Mouse (Mus musculus) brain, adult 2 months (tissue): Measurements from ENCODE around the gene Sema6d.
A peak's percentile ranks its signal among the peaks of the same experiment; 100 is the strongest.

Experiments
- DNase-seq: peaks from one replicate; pipeline ENCODE4 v3.0.0; 2011; ENCODE audit warnings: low read depth, low spot score

The Sema6d gene

GRCm38 (mm10) chr2:124650609-124651008, 560.8 kb downstream of the Sema6d start:
- no peak for DNase-seq

DNA sequence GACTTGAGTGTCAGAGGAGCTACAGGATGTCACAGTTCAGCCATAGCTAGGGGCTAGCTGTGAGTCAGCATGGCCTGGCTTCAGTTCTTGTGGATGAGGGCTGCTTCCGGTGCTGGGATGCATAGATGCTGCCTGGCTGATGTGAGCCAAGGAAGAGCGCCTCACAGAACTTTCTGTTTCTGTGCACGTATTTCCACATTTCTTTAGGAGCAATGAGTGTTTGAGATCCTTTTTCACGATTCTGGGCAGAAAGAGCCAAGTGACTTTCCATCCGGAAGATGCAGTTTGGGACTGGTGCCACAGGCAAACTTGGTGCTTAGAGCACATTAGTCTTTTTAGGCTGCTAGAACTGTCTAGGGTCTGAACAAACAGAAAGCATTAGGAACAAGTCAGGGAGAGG, 561.4 kb downstream of the Sema6d start:
- peak; percentile 60 for DNase-seq

DNA sequence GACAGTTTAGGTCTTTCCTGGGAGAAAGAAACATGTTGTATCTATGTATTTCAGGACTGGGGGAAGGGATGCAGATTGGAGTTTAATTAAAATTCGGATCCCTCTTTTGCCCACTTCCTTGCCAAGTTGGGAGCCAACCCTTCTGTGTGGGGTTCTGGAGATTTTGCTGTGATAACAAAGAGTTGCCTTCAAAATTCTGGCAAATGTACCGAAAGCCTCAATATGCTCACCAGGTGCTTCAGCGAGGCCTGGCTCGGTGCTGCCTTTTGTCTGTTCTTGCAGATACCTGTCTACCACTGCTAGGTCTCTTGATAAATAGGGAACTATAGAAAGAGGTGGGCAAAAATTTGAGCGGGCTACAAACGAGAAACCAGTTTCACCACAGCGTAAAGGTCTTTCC, 563.4 kb downstream of the Sema6d start:
- peak; percentile 88 for DNase-seq

- DNase-seq: peak; percentile 30
Observed at GRCm38 (mm10) chr2:124657358-124657757, 567.6 kb downstream of the Sema6d start.

- DNase-seq: no peak
Observed at GRCm38 (mm10) chr2:124658374-124658773, 568.6 kb downstream of the Sema6d start.

DNA sequence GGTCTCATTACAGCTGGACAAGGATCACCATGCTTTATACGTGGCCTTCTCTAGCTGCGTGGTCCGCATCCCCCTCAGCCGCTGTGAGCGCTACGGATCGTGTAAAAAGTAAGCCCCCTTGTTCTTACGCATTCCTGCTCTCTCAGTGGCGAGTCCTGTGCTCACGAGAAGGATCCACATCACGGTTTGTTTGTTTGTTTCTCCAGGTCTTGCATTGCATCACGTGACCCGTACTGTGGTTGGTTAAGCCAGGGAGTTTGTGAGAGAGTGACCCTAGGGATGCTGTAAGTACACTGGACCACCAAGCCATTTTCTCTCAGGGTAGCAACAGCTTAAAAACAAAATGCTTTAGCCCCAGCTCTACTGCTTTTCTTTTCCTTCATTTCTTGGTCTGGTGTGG, 569.8 kb downstream of the Sema6d start:
- no peak for DNase-seq

DNA sequence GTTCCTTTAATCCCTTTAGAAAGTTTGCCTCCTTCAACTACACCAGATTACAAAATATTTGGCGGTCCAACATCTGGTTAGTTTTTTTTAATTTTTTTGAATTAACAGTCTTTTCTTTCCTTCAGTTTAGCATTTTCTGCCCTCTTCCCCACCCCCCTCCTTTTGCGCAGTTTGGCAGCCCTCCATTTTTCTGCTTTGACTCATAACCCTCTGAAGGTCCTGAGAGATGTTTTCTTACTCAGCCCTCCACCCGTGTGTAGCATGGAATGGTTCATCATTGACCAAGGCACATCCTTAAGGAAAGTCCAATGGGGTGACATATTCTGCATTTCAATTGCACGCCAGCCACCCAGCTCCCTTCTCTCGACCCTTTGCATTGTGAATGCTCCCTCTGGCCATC, 570.9 kb downstream of the Sema6d start:
- no peak for DNase-seq

- no peak for DNase-seq
Observed at GRCm38 (mm10) chr2:124661316-124661715, 571.5 kb downstream of the Sema6d start.

- DNase-seq: no peak
Observed at GRCm38 (mm10) chr2:124662257-124662656, 572.5 kb downstream of the Sema6d start.

DNA sequence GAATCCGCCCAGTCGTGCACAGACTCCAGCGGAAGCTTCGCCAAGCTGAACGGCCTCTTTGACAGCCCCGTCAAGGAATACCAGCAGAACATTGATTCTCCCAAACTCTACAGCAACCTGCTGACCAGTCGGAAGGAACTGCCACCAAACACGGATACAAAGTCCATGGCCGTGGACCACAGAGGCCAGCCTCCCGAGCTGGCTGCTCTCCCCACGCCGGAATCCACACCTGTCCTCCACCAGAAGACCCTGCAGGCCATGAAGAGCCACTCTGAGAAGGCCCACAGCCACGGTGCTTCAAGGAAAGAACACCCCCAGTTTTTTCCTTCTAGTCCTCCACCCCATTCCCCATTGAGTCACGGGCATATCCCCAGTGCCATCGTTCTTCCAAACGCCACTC, 574.4 kb downstream of the Sema6d start:
- no peak for DNase-seq

DNA sequence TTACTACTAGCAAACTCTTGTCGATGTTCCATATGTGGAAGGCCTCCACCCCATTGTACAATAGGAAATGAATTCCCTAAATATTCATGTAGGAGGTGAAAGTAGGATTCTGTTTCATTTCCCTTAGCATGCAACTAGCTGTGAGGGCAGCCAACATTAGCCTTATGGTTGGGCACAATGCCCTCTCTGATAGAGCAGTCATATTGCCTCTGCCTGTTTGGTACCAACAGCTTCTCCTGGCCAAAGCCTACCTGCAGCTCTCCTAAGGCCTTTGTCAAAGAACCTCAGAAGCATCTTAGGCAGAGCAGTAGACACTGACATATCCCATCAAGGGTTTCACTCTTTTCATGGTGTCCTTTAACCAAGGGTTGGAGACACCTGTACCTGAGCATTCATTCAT, 578.7 kb downstream of the Sema6d start:
- peak; percentile 74 for DNase-seq

DNA sequence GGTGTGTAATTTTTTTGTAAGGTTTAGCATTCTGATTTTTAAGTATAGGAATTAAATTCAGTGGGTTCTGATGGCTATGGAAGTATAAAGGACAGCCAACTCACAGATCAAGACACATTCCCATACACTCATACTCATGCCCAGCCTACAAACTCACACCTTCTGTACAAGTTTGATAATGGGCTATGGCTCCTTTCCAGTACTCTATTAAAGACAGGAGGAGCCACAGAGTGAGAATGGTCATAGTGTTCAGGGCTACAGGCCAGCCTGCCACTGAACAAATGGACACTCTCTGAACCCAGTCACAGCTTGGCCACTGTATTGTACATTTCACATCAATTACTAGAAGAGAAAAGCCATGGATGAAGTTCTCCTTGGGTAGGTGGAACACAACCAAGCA, 583.3 kb downstream of the Sema6d start:
- no peak for DNase-seq

GRCm38 (mm10) chr2:124684481-124684901, 594.7 kb downstream of the Sema6d start:
- peak; percentile 61 for DNase-seq

DNA sequence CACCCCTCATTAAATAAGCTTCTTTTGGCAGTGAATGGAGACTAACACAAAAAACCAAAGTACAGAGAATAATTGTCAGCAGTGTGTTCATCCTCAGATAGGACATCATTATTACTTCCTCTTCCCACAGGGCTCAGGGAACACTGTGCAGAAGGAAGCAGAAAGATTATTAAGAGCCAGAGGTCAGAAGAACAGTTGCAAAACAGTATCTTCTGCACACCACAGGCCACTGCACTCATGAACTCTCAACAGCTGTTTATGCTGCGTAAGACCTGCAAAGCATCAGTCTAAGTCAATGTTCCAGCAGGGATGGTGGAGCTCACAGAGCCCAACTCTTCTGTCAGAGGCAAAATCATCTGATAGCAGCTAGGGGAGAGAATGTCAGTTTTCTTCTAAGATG, 600.6 kb downstream of the Sema6d start:
- no peak for DNase-seq

DNA sequence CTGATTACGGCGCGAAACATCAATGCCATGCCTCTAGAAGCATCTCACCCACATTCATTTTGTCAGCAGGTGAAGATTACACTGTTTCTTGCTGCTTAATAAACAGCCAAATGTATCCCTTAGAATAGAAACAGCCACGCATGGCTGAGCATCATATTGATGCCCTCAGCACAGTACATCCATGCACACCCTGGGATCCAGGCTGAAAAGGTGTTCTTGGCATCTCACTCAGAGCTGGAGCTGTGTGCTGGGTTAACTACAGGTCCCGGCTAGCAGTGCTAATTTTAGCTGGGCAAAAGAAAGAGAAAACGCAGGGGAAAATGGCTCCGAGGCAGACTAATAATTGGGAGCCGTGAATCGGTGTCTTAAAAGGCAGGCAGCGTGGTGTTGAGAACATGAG, 612.9 kb downstream of the Sema6d start:
- peak; percentile 75 for DNase-seq

- no peak for DNase-seq
Observed at GRCm38 (mm10) chr2:124704922-124705321, 615.2 kb downstream of the Sema6d start.

DNA sequence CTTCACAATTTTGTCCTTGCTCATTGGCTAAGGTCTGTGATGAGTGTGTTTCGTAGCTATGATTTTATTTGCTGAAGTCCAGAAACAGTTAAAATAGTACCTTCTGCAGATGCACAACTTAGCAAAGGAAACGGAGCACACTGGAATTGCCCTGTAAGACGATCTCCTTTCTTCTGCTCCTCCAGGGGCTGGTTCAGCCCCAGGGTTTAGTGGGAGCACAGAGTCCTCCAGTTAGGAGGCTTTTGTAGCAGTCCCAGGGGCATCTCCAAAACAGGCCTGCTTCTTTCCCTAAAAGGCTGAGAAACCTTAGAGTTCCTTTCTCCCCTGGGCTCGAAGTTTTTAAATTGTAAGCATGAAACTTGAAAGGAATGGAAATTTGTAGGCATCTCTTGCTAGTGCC, 616.0 kb downstream of the Sema6d start:
- no peak for DNase-seq

DNA sequence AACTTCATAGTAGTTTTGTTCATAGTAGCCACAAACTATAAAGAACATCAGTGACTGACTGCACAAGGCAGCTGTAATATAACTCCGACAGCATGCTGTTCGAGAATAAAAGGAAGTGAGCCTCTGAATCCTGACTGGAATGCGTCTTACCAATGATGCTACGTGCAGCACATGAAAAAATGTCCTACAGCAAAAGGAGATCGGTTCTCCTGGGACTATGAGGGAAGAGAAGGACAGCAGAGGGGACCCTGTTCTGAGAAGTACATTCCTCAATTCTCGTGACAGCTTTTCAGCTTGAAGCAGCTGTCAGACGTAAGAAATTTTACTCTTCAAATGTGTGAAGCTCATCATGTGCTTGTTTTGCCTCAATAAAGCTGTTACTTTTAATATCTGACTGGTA, 617.1 kb downstream of the Sema6d start:
- no peak for DNase-seq
